Mouse (Mus musculus) brain, embryonic 14.5 days (tissue): ENCODE measurements around the gene Tcf7l1.

Experiments used
- CTCF ChIP-seq: fragments of 200-500 bp; IDR thresholded peaks from 2 replicates; pipeline ENCODE4 v1.5.1; 2012; ENCODE audit warnings: inconsistent platforms, mild to moderate bottlenecking, moderate library complexity, borderline replicate concordance; ENCODE audit not compliant: insufficient read depth, insufficient read length; ENCODE audit errors: extremely low read depth
- POLR2A ChIP-seq: fragments of 200-500 bp; IDR thresholded peaks from 2 replicates; pipeline ENCODE4 v1.6.1; 2012; ENCODE audit warnings: mild to moderate bottlenecking, inconsistent platforms, borderline replicate concordance; ENCODE audit not compliant: poor library complexity, insufficient read depth, insufficient read length, severe bottlenecking; ENCODE audit errors: extremely low read depth

DNA sequence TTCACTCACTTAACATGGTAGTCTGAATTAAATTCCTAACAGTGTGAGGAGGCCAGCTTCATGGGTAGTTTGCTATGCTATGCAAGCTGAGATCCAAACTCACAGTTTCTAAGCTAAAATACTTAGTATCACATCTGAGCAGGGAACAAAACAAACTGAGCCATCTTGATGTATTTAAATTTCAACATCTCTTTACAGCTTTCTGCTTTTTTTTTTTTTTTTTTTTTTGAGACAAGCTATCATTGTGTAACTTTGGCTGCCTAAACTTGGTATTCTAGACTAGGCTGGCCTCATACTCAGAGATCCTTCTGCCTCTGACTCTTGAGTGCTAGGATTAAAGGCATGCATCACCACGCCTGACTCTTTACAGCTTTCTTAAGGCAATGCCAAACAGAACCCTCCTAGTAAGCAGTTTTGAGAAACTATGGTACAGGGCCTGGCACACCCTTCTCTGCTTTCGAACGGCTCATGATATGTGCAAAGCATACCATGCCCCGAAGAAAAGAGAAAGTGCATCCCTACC, 180.3 kb downstream of the Tcf7l1 start:
- TF ChIP-seq POLR2A = no peak
- no peak for TF ChIP-seq CTCF
